9 mouse cellular contexts compared by ENCODE assay signal in genomic region chr5:24952842-24953741, GRCm38 (mm10).
DNase-seq lines count a peak whose midpoint lies in the region; ATAC-seq lines count a peak whose summit lies in the region.
"Had no signal": no experiment of that assay in that cellular context is flagged by ENCODE, and none has a peak within 500 bp of the region (broad histone marks: within the 10 kb centered on the region; RNA-seq: fewer than 3 reads in every experiment).

No protein-coding gene starts in this region.

- H3K36me3 ChIP-seq in hindbrain, embryonic 13.5 days: no peaks in the 10 kb centered on the region
- H3K36me3 ChIP-seq in hindbrain, embryonic 12.5 days: no peaks in the 10 kb centered on the region
- no peaks in the 10 kb centered on the region for H3K36me3 ChIP-seq in hindbrain, embryonic 15.5 days
- H3K36me3 ChIP-seq: liver, embryonic 13.5 days had no signal

- DNase-seq in thymus, postnatal 25 days: peak; percentile 16
- no peak for DNase-seq in thymus, postnatal 36 days
- DNase-seq in gastrocnemius, postnatal 4 days (ENCODE audit: low spot score in 2 of 2): no peak
- DNase-seq in natural killer cell, adult 2 months (ENCODE audit: low spot score in 2 of 2): no peak
- no peak for DNase-seq in MN1 (ENCODE audit: low spot score)
- DNase-seq: liver, embryonic 13.5 days had no signal

- H3K9me3 ChIP-seq in hindbrain, embryonic 13.5 days: no peaks in the 10 kb centered on the region
- H3K9me3 ChIP-seq in hindbrain, embryonic 12.5 days (replicated peaks): no peaks in the 10 kb centered on the region
- H3K9me3 ChIP-seq in hindbrain, embryonic 15.5 days: no peaks in the 10 kb centered on the region
- H3K9me3 ChIP-seq: liver, embryonic 13.5 days had no signal

- no peak overlapping the region for H3K4me2 ChIP-seq in hindbrain, embryonic 13.5 days
- no peak overlapping the region for H3K4me2 ChIP-seq in hindbrain, embryonic 12.5 days (replicated peaks)
- no peak overlapping the region for H3K4me2 ChIP-seq in hindbrain, embryonic 15.5 days
- H3K4me2 ChIP-seq: liver, embryonic 13.5 days had no signal

- no peaks in the 10 kb centered on the region for H3K27me3 ChIP-seq in hindbrain, embryonic 13.5 days
- H3K27me3 ChIP-seq in hindbrain, embryonic 12.5 days: no peaks in the 10 kb centered on the region
- no peaks in the 10 kb centered on the region for H3K27me3 ChIP-seq in hindbrain, embryonic 15.5 days
- H3K27me3 ChIP-seq: liver, embryonic 13.5 days had no signal

- WGBS in hindbrain, embryonic 13.5 days: 63% methylated on average over 16 of the region's 16 CpGs
- WGBS in hindbrain, embryonic 12.5 days: 65% methylated on average over 16 of the region's 16 CpGs
- 47% methylated on average over 16 of the region's 16 CpGs for WGBS in hindbrain, embryonic 15.5 days

- H3K9ac ChIP-seq in hindbrain, embryonic 13.5 days: no peak overlapping the region
- H3K9ac ChIP-seq in hindbrain, embryonic 12.5 days: no peak overlapping the region
- no peak overlapping the region for H3K9ac ChIP-seq in hindbrain, embryonic 15.5 days
- H3K9ac ChIP-seq: liver, embryonic 13.5 days had no signal

- peak overlapping the region; percentile 19; the same call in 1 of the 2 replicates for H3K27ac ChIP-seq in hindbrain, embryonic 13.5 days
- no peak overlapping the region for H3K27ac ChIP-seq in hindbrain, embryonic 12.5 days
- H3K27ac ChIP-seq in hindbrain, embryonic 15.5 days (replicated peaks): peak overlapping the region; percentile 47; the same call in 1 of the 2 replicates
- H3K27ac ChIP-seq: liver, embryonic 13.5 days had no signal

- H3K4me3 ChIP-seq in hindbrain, embryonic 13.5 days: no peak overlapping the region
- no peak overlapping the region for H3K4me3 ChIP-seq in hindbrain, embryonic 12.5 days
- H3K4me3 ChIP-seq in hindbrain, embryonic 15.5 days: no peak overlapping the region
- H3K4me3 ChIP-seq: liver, embryonic 13.5 days had no signal

- H3K4me1 ChIP-seq in hindbrain, embryonic 13.5 days (replicated peaks): peaks cover 14% of the 10 kb centered on the region
- peaks cover 11% of the 10 kb centered on the region for H3K4me1 ChIP-seq in hindbrain, embryonic 12.5 days
- H3K4me1 ChIP-seq in hindbrain, embryonic 15.5 days (replicated peaks): peaks cover 10% of the 10 kb centered on the region
- H3K4me1 ChIP-seq: liver, embryonic 13.5 days had no signal

- peak; percentile 65 for ATAC-seq in hindbrain, embryonic 13.5 days (ENCODE audit: low FRiP score)
- no peak; the same call in 1 of the 2 replicates for ATAC-seq in hindbrain, embryonic 12.5 days (ENCODE audit: low FRiP score)
- peak; percentile 80 for ATAC-seq in hindbrain, embryonic 15.5 days (ENCODE audit: low FRiP score, low read depth)
